Mouse (Mus musculus): Measurements from ENCODE around the gene Tut4. TPM values are rescaled to one million over a fixed set of nuclear protein-coding genes. Genes with fewer than 3 reads are reported as not detected.

Tut4 gene
- 10 to 100 TPM; 31.6 to 51.9 TPM for total RNA-seq (2021)

GRCm38 (mm10) chr4:108459231-108460155 lies at the start of gene Tut4:
Tut4 (plus strand) TSS chr4:108459426.
- DNase-seq (ENCODE audit: low spot score in 2 of 2), result peak; percentile 81
- intact Hi-C loops (cut with DNase I), result loop anchor here (2.0 to 5.0 kb wide), 3 partner anchors 52 to 121 kb away; partner anchors contain the start of gene Gpx7

- DNase-seq (ENCODE audit: low spot score in 2 of 2), result no peak
- intact Hi-C loops (cut with DNase I), result no loop called here
Observed at GRCm38 (mm10) chr4:108424587-108424986, 34.6 kb upstream of the Tut4 start.

- no peak for DNase-seq (ENCODE audit: low spot score in 2 of 2)
- intact Hi-C loops (cut with DNase I), result no loop called here
Observed at GRCm38 (mm10) chr4:108427719-108428340, 31.4 kb upstream of the Tut4 start.

DNA sequence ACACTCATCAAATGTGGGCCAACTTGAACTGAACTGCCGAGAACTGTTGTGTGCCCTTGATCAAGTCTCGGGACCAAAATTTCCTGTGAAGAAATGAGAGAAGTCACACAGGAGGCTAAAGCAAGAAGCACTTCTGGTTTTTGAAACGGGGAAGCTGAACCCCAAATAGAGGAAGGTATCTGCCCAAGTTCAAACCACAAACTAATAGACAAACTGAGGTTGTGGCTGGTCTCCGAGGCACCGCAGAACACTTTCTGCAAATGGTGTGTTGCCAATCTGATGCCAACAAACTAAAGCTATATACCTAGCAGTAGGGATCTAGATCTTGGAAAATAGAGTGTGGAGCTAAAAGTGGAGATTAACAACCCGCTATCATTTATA lies 30.9 kb upstream of the Tut4 start:
- DNase-seq (ENCODE audit: low spot score in 2 of 2), result no peak
- intact Hi-C loops (cut with DNase I), result no loop called here

DNA sequence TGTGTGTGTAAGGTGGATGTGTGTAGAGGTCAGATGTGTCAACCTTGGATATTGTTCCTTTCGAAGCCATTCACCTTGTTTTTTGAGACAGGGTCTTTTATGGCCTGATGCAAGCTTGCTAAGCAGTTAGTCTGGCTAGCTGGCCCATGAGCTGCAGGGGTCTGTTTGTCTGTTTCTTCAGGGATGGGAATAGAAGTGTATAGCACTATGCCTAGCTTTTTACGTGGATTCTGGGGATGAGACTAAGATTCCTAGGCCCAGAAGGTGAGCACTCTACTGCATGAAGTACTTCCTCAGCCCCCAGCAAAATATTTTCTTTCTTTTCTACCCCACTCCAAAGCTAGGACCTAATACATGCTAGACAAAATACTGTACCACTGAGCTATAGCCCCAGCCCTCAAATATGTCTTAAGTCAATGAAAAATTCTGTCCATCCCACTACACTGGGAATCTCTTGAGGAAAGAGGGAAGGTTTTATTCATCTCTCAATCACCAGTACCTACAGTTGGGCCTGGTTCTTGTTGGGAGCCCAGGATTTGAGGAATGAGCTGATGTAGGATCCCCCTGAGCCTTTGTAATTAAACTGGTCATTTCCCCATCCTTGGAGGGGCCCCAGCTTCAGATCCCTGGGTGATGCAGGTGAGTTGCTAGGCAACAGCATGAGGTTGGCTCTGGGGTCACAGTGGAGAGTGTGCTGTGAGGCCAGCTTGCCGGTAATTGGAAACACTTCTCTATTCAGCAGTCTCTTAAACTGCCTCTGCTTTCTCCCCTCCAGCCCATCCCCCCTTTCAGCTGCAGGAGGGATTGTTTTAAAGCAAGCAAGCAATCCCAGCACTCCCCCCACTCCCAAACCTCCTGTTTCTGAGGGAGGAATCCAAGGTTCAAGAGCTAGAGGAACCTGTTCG lies 28.3 kb upstream of the Tut4 start:
- DNase-seq (ENCODE audit: low spot score in 2 of 2), result no peak
- intact Hi-C loops (cut with DNase I), result no loop called here

- no peak for DNase-seq (ENCODE audit: low spot score in 2 of 2)
- intact Hi-C loops (cut with DNase I), result no loop called here
Observed at GRCm38 (mm10) chr4:108431561-108431936, 27.7 kb upstream of the Tut4 start.

- DNase-seq (ENCODE audit: low spot score in 2 of 2), result no peak
- intact Hi-C loops (cut with DNase I), result no loop called here
Observed at GRCm38 (mm10) chr4:108433341-108433740, 25.9 kb upstream of the Tut4 start.

GRCm38 (mm10) chr4:108434221-108434620 lies 25.0 kb upstream of the Tut4 start:
- DNase-seq (ENCODE audit: low spot score in 2 of 2), result no peak
- intact Hi-C loops (cut with DNase I), result no loop called here

DNA sequence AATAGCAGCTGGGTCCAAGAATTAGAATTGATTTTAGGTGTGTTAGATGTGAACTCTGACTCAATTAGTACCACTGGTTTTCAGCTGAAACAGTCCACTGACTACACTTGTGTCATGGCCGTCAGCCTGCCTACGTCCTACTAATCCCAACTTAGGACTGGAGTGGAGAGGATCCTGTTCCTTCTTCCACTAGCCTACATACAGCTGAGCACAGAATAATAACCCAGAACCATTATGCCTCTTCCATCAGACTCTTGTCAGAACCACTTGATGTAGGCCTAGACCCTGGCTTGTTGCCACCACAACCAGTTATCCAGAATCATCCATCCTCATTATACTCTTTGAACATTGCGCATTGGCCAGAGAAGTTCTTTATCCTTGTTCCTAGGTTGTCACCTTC lies 24.4 kb upstream of the Tut4 start:
- DNase-seq (ENCODE audit: low spot score in 2 of 2), result no peak
- intact Hi-C loops (cut with DNase I), result no loop called here

GRCm38 (mm10) chr4:108435646-108436045 lies 23.6 kb upstream of the Tut4 start:
- DNase-seq (ENCODE audit: low spot score in 2 of 2), result no peak
- intact Hi-C loops (cut with DNase I), result no loop called here

DNA sequence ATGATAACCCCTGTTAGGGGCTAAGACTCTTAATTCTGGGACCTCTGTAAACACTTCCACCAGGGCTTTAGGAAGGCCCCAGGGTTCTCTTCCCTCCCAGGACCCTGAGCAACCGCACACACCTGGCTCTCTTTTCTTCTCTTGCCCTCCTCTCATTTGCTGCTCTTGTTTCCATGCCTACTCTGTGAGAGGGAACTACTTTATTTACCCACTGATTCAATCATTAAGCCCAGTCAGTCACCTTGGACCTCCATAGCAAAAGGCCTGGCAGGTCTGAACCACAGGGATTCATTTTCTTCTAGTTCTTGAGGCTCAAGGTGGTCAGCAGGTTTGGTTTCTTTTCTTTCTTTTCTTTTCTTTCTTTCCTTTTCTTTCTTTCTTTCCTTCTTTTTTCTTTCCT lies 23.0 kb upstream of the Tut4 start:
- intact Hi-C loops (cut with DNase I), result no loop called here
- no peak for DNase-seq (ENCODE audit: low spot score in 2 of 2)

DNA sequence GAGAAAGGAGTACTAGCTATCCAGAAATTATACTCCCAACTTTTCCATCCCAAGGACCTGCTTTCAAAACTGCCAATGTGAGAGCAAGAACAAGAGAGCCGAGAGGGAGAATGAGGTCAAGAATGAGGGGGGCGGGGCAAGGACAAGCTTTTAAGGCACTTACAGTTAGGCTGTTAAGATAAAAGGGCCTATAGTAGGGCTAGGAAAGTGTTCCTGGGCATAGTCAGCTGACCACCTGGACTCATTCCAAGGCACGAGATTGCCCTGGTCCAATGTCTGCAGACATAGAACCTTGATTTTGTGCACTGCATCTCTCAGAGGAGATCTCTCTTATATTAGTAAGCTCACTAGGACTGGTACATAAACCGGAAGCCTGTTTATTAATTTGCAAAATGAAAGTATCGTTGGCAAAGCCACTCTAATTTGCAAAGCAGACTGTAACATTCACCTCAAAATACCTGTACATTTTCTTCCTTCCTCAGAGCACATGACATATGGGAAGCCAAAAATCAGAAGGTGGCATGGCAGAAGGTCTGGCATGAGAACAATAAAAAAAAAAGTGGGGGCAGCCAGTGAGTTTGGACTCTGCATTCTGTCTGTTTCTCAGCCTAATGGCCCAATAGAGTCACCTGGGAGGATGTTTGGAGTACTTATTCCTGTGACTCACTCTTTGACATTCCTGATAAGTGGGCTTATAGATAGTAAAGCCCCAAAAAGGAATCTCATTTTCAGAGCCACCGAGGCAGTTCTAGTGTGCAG lies 21.0 kb upstream of the Tut4 start:
- intact Hi-C loops (cut with DNase I), result no loop called here

DNA sequence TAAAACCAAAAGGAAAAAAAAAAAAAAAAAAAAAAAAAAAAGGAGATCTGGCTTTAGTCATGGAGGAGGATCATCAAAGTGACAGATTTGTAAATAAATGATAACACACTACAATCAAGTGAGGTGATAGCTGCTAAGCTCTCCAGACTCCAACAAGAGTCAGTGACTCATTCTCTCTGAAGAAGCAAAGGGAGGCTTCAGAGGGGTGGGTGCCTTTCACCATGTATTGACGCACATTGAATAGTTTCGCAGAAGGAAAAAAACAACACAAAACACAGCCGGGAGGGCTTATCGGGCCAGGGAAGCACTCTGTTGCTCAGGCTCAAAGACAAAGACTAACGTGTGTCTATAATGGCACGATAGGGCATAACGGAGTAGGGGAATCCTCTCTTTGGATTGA lies 11.1 kb upstream of the Tut4 start:
- intact Hi-C loops (cut with DNase I), result no loop called here
- no peak for DNase-seq (ENCODE audit: low spot score in 2 of 2)

More for the DNA sequence above, 21.0 kb upstream of the Tut4 start:
- DNase-seq (ENCODE audit: low spot score in 2 of 2), result no peak

DNA sequence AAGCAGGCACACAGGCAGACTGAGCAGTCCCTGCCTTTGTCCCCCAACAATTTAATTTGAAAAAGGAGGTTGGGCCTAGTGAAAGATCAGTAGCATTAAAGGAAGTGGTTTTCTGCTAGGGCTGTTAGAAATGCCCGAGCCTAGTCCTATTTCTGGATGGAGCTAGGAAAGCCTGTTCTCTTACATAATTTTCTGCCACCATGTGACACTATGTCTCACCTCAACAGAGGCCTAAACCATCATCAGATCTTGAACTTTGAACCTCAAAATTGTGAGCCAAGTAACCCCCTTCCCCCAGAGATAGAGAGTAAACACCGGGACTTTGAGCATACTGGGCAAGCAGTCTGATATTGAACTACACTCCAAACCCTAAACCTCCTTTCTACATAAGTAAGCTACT lies 3.2 kb upstream of the Tut4 start:
- intact Hi-C loops (cut with DNase I), result loop anchor here (5.0 kb wide), 2 partner anchors 49 to 99 kb away; partner anchors contain the start of gene Gpx7
- DNase-seq (ENCODE audit: low spot score in 2 of 2), result no peak

DNA sequence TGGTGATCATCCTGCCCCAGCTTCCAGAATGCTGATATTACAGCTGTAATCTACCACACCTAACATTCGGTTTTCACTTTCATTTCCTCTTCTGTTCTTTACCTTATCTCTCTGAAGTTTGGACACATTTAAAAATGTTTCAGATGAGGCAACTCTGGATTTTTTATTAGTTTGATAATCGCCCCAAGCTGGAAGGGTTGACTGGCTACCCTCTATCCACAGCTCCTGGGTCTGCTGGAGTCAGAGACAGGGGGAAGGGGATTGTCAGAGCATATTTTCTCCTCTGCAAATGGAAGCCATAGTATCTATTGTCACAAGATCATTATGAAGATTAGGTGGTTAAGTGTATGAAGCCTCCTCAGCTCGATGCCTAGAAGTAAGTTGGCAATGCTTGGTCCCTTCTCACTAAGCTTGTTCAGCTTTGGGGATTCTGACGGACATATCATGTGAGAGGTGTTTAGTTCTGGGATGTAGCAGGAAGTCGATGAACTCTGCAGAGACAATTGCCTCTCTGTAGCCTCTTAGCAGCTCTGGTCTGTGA lies 955 bp upstream of the Tut4 start:
- peak in 1 of 2 experiments; percentile 5 for DNase-seq (ENCODE audit: low spot score in 2 of 2)
- intact Hi-C loops (cut with DNase I), result loop anchor here (2.0 to 5.0 kb wide), 3 partner anchors 51 to 119 kb away; partner anchors contain the start of gene Gpx7

GRCm38 (mm10) chr4:108460156-108460923 lies 1.1 kb downstream of the Tut4 start:
- intact Hi-C loops (cut with DNase I), result no loop called here
- DNase-seq (ENCODE audit: low spot score in 2 of 2), result peak; percentile 41 to 54

DNA sequence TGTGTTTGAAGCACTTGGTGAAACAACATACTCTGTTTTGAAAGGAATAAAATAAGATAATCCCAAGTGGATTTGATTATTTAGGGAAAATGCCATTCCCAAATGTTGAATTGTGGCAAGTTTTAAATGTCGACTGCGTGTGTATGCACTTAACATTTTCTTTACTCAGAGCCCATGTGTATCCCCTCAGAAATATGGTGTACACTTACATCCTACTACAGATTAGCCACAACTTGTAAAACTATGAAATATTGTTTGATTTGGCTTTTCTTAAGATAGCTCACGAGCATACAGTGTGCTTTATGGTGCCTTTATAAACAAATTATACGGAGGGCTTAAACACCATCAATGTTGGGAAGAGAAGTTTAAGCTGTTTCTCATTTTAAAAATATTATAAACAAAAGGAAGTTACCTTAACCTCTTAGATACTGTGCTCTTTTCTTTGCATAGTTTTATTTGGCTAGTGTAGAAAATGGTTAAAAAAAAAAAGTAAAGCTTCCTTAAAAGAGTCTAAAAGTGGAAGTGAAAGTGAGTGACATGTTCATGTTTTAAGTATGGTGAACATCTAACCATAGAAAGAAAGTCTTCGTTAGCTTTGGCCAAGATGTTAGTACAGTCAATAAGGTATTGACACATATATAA lies 2.2 kb downstream of the Tut4 start:
- intact Hi-C loops (cut with DNase I), result no loop called here
- DNase-seq (ENCODE audit: low spot score in 2 of 2), result no peak

DNA sequence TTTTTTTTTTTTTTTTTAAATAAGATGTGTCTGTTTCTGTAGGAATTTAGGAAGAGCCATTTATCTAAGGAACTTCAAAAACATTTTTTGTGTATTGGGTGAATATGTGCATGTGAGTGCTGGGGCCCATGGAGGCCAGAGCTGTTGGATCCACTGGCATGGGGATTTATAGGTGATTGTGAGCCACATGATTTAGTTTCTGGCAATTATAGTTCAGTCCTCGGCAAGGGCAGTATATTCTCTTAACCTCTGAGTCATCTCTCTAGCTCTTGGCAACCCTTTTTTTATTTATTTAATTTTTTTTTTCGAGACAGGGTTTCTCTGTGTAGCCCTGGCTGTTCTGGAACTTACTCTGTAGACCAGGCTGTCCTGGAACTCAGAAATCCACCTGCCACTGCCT lies 14.4 kb downstream of the Tut4 start:
- intact Hi-C loops (cut with DNase I), result no loop called here
- no peak for DNase-seq (ENCODE audit: low spot score in 2 of 2)

All from left cerebral cortex, postnatal 36 days (tissue).